Mouse (Mus musculus) kidney, postnatal 10 days (tissue): ENCODE data around the gene Prps1.
"Not testable (repeated sequence)": the region's sequence is repeated elsewhere in the genome, so short reads cannot be mapped to it uniquely, and the experiment has no call there.

Experiments used
- DNase-seq: peaks from one replicate; pipeline ENCODE4 v3.0.0; 2021; ENCODE audit warnings: mixed read lengths

Gene Prps1

GRCm38 (mm10) chrX:140456279-140456731 is at the start of gene Prps1:
Gene Prps1 (plus strand): TSS chrX:140456613.
- DNase-seq: peak; percentile 91

GRCm38 (mm10) chrX:140407593-140407992 is 48.8 kb upstream of the Prps1 start:
- no peak for DNase-seq

GRCm38 (mm10) chrX:140418467-140418866 is 37.9 kb upstream of the Prps1 start:
- no peak for DNase-seq

- no peak for DNase-seq
These were observed 29.3 kb upstream of the Prps1 start for GRCm38 (mm10) chrX:140427124-140427523.

GRCm38 (mm10) chrX:140428252-140428651 is 28.2 kb upstream of the Prps1 start:
- peak; percentile 23 for DNase-seq

- no peak for DNase-seq
These were observed 26.4 kb upstream of the Prps1 start for GRCm38 (mm10) chrX:140429985-140430384.

GRCm38 (mm10) chrX:140430506-140430905 is 25.9 kb upstream of the Prps1 start:
- DNase-seq: no peak

- DNase-seq: no peak
These were observed 24.4 kb upstream of the Prps1 start for GRCm38 (mm10) chrX:140431981-140432380.

GRCm38 (mm10) chrX:140432786-140433185 is 23.6 kb upstream of the Prps1 start:
- no peak for DNase-seq

GRCm38 (mm10) chrX:140437906-140438305 is 18.5 kb upstream of the Prps1 start:
- no peak for DNase-seq

GRCm38 (mm10) chrX:140445551-140445950 is 10.9 kb upstream of the Prps1 start:
- no peak for DNase-seq

- peak; percentile 10 for DNase-seq
These were observed 6.3 kb upstream of the Prps1 start for GRCm38 (mm10) chrX:140450071-140450470.

- peak; percentile 12 for DNase-seq
These were observed 508 bp downstream of the Prps1 start for GRCm38 (mm10) chrX:140456751-140457491.

- no peak for DNase-seq
These were observed 1.1 kb downstream of the Prps1 start for GRCm38 (mm10) chrX:140457502-140457901.

GRCm38 (mm10) chrX:140478231-140478630 is 21.8 kb downstream of the Prps1 start:
- no peak for DNase-seq

GRCm38 (mm10) chrX:140479171-140479570 is 22.8 kb downstream of the Prps1 start:
- DNase-seq: peak; percentile 44

GRCm38 (mm10) chrX:140489174-140489573 is 32.8 kb downstream of the Prps1 start:
- no peak for DNase-seq

GRCm38 (mm10) chrX:140490203-140490602 is 33.8 kb downstream of the Prps1 start:
- DNase-seq: no peak

- DNase-seq: peak; percentile 61
These were observed 35.6 kb downstream of the Prps1 start for GRCm38 (mm10) chrX:140491884-140492571.

- DNase-seq: no peak
These were observed 37.2 kb downstream of the Prps1 start for GRCm38 (mm10) chrX:140493527-140494029.

GRCm38 (mm10) chrX:140494170-140494569 is 37.8 kb downstream of the Prps1 start:
- no peak for DNase-seq

- DNase-seq: not testable (repeated sequence)
These were observed 42.0 kb downstream of the Prps1 start for GRCm38 (mm10) chrX:140498431-140498830.

GRCm38 (mm10) chrX:140500306-140500705 is 43.9 kb downstream of the Prps1 start:
- no peak for DNase-seq
